Mouse (Mus musculus) erythroblast, embryonic 14.5 days (primary cell): ENCODE results near the gene Fanci. TPM values are rescaled to one million over a fixed set of nuclear protein-coding genes. Genes with fewer than 3 reads are reported as not detected.

Experiments
- H3K27me3 ChIP-seq: 2 replicates; pipeline ENCODE4 v1.6.1; 2012; ENCODE audit warnings: inconsistent platforms; ENCODE audit not compliant: control insufficient read depth
- H3K36me3 ChIP-seq: 2 replicates; pipeline ENCODE4 v1.6.1; 2012; ENCODE audit warnings: mild to moderate bottlenecking, inconsistent platforms; ENCODE audit not compliant: control insufficient read depth
- H3K4me1 ChIP-seq: 2 replicates; pipeline ENCODE4 v1.6.1; 2012; ENCODE audit warnings: inconsistent platforms; ENCODE audit not compliant: control insufficient read depth
- H3K4me3 ChIP-seq: replicated peaks from 2 replicates; pipeline ENCODE3; 2012; ENCODE audit warnings: moderate library complexity, mild to moderate bottlenecking, inconsistent platforms
- H3K9me3 ChIP-seq: 2 replicates; pipeline ENCODE4 v1.6.1; 2012; ENCODE audit warnings: low read length, inconsistent platforms, mixed read lengths; ENCODE audit not compliant: control insufficient read depth
- GATA1 ChIP-seq: IDR thresholded peaks from 2 replicates; pipeline ENCODE4 v1.6.1; 2012; ENCODE audit warnings: low read length, inconsistent platforms, mixed read lengths
- TAL1 ChIP-seq: IDR thresholded peaks from 3 replicates; pipeline ENCODE4 v1.6.1; 2012; ENCODE audit warnings: low read length, inconsistent platforms, mixed read lengths
- polyA plus RNA-seq: library from polyadenylated mRNA; stranded (reverse); fragments of >175 nt; gene quantifications from 2 replicates; pipeline ENCODE4 v1.2.3, GENCODE M21; 2012

Fanci gene
- polyA plus RNA-seq, 1 experiment, result 0.22 TPM

DNA sequence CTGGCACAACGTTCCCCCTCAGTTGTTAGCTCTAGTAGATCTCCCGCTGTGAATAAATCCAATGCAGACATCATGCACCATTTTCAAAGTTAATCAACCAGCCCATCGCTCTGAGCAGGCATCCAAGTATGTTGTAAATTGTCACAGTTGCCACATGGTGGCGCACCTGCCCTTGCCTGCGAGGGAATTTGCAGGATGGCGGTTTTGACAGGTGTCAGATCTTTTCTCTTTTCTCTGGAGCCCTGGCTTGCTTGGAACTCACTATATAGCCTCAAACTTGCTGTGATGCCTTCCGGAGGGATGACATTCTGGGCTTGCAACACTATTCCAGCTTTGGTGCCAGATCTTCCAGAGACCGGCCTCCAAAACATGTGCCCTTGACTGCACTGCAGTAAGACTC is 102.2 kb downstream of the Fanci start:
- TF ChIP-seq GATA1, result no peak
- TF ChIP-seq TAL1, result no peak
- H3K36me3 ChIP-seq, result no peaks in the 10 kb centered on the region
- H3K4me3 ChIP-seq, result no peak overlapping the region
- peaks cover 3% of the 10 kb centered on the region for H3K4me1 ChIP-seq
- peaks cover 52% of the 10 kb centered on the region for H3K27me3 ChIP-seq
- H3K9me3 ChIP-seq, result peaks cover 2% of the 10 kb centered on the region; the same call in 1 of the 2 replicates

DNA sequence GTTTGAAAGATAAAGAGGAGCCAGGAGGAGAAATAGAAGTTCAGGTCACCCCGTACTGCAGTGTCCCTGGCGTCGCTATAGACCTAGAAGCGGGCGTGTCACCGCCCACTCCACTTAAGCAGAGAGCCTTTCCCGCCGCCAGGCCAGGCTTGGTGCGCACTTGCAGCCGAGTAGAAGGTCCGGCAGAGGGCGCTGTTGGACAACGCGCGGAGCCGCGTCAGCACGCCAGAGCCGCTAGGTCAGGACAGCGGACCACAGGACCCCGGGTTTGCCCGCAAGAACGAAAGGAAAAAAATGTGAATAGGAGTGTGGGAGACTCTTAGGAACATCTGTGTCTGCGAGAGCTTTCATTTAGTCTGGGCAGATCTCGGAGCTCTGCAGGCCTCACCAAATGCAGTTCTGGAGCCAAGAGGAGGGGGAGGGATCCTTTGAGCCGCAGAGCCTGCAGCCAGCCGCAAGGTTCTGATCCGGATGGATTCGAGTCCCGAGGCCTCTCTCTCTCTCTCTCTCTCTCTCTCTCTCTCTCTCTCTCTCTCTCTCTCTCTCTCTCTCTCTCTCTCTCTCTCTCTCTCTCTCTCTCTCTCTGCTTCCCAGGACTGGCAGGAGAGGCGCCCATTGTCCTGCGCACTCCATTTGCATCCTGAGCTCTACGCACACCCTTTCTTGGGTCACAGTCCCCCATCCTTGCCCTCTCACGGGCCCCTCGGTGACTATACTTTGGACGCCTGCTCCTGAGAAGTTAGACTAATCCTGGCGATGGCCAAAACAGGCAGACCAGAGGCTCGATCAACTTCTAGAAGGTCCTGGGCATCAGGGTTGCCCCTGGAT is 104.5 kb downstream of the Fanci start:
- TF ChIP-seq GATA1, result no peak
- no peak for TF ChIP-seq TAL1
- Histone ChIP-seq H3K27me3 (peaks cover 73% of the 10 kb centered on the region), H3K36me3 (no peaks in the 10 kb centered on the region), H3K4me3 (no peak overlapping the region), H3K4me1 (peaks cover 3% of the 10 kb centered on the region), H3K9me3 (peaks cover 3% of the 10 kb centered on the region; the same call in 1 of the 2 replicates)

- H3K9me3 ChIP-seq, result peaks cover 3% of the 10 kb centered on the region; the same call in 1 of the 2 replicates
- peaks cover 3% of the 10 kb centered on the region for H3K4me1 ChIP-seq
- H3K4me3 ChIP-seq, result no peak overlapping the region
- TF ChIP-seq GATA1 (no peak), TAL1 (no peak)
- H3K36me3 ChIP-seq, result no peaks in the 10 kb centered on the region
- peaks cover 79% of the 10 kb centered on the region for H3K27me3 ChIP-seq
Observed at GRCm38 (mm10) chr7:79496816-79497328, 105.1 kb downstream of the Fanci start.

DNA sequence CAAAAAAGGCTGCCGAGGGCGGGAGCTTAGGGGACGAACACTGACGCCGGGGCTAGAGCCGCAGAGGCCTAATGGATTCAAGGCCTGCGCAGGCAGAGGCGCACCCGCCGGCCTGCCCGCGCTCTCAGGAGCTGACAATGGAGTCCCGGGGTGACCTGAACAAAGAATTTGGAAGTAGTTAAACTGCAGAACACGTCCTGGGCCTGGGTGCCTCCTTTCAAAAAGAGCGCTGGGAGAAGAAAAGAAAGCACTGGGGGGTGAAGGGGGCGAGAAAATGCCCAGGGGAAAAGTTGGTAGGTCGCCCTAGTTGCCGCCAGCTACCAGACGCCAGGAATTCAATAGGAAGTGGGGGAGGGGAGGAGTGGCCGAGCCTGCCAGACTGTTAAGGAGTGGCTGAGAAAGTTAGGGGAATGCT is 106.0 kb downstream of the Fanci start:
- TF ChIP-seq GATA1, result no peak
- TF ChIP-seq TAL1, result no peak
- Histone ChIP-seq H3K4me1 (peaks cover 3% of the 10 kb centered on the region), H3K36me3 (no peaks in the 10 kb centered on the region), H3K9me3 (peaks cover 3% of the 10 kb centered on the region; the same call in 1 of the 2 replicates), H3K27me3 (peaks cover 88% of the 10 kb centered on the region), H3K4me3 (no peak overlapping the region)

DNA sequence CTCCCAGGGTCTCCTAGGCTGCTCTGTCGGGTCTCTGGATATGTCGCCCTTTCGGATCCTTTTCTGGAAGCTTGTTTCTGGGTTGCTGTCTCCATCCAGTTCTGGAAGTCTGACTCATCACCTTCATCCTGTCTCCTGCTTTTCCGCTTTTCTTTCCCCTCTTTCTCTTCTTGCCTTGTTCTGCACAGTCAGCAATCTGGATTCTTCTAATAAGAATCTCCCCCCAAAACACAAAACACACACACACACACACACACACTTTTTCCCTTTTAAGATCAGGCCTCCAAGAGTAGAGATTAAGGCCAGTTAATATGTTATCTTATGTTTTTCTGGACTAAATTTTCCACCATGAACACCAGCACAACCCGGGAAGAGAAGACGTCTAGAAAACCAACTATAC is 106.6 kb downstream of the Fanci start:
- H3K9me3 ChIP-seq, result peaks cover 3% of the 10 kb centered on the region; the same call in 1 of the 2 replicates
- H3K4me1 ChIP-seq, result peaks cover 3% of the 10 kb centered on the region
- no peaks in the 10 kb centered on the region for H3K36me3 ChIP-seq
- no peak for TF ChIP-seq TAL1
- no peak for TF ChIP-seq GATA1
- H3K4me3 ChIP-seq, result no peak overlapping the region
- H3K27me3 ChIP-seq, result peaks cover 94% of the 10 kb centered on the region

- H3K4me1 ChIP-seq, result peaks cover 3% of the 10 kb centered on the region
- TF ChIP-seq GATA1 (no peak), TAL1 (no peak)
- peaks cover 98% of the 10 kb centered on the region for H3K27me3 ChIP-seq
Observed at GRCm38 (mm10) chr7:79498965-79499595, 107.4 kb downstream of the Fanci start.

More at GRCm38 (mm10) chr7:79498965-79499595, 107.4 kb downstream of the Fanci start:
- Histone ChIP-seq H3K4me3 (no peak overlapping the region), H3K9me3 (peaks cover 3% of the 10 kb centered on the region; the same call in 1 of the 2 replicates), H3K36me3 (no peaks in the 10 kb centered on the region)

Other genes with a start within 250 kb of the Fanci start
- gene Mfge8, start 242.9 kb upstream of the Fanci start, polyA plus RNA-seq, result 0.30 and 0.39 TPM in 2 replicates
- gene Abhd2, start 118.7 kb upstream of the Fanci start, polyA plus RNA-seq, result 1.0 and 1.6 TPM in 2 replicates
- gene Rlbp1, start 4.9 kb upstream of the Fanci start, polyA plus RNA-seq, result not detected in 2 replicates
- 1.5 TPM in 2 replicates for gene Polg, start 74.4 kb downstream of the Fanci start, polyA plus RNA-seq
- gene Rhcg, start 225.7 kb downstream of the Fanci start, polyA plus RNA-seq, result 0.08 and 0.28 TPM in 2 replicates